Mouse (Mus musculus) ES-E14 (cell line): ENCODE results near the gene Lias. TPM values are rescaled to one million over a fixed set of nuclear protein-coding genes. Genes with fewer than 3 reads are reported as not detected.

Experiments used
- DNase-seq: peaks from one replicate; pipeline ENCODE4 v3.0.0-alpha.2; 2013; ENCODE audit warnings: low read depth, low spot score
- H3K27ac ChIP-seq: 2 replicates; pipeline ENCODE4 v1.5.1; 2012; ENCODE audit warnings: low read depth, mild to moderate bottlenecking, low read length, moderate library complexity, mixed read lengths; ENCODE audit not compliant: poor library complexity, insufficient read depth, severe bottlenecking
- H3K36me3 ChIP-seq: 2 replicates; pipeline ENCODE4 v1.6.1; 2012; ENCODE audit warnings: mild to moderate bottlenecking, low read length, moderate library complexity, mixed read lengths; ENCODE audit not compliant: control insufficient read depth, poor library complexity, insufficient read depth, severe bottlenecking
- H3K4me1 ChIP-seq, 2 experiments: fragments of 150-350 bp in 1 of 2; sonication (generic) in 1 of 2; 2 replicates each; pipeline ENCODE4 v1.6.1; 2012; ENCODE audit warnings: low read length in 2 of 2, mild to moderate bottlenecking in 1 of 2, mixed read lengths in 1 of 2; ENCODE audit not compliant: control insufficient read depth in 2 of 2, insufficient read depth in 2 of 2, poor library complexity in 1 of 2
- H3K4me3 ChIP-seq, 2 experiments: fragments of 150-350 bp in 1 of 2; sonication (generic) in 1 of 2; 2 replicates each; pipeline ENCODE4 v1.5.1; 2012; ENCODE audit warnings: low read length in 2 of 2, low read depth in 1 of 2, mild to moderate bottlenecking in 1 of 2, mixed read lengths in 1 of 2; ENCODE audit not compliant: insufficient read depth in 1 of 2, poor library complexity in 1 of 2, severe bottlenecking in 1 of 2
- H3K9ac ChIP-seq: 2 replicates; pipeline ENCODE4 v1.6.1; 2012; ENCODE audit warnings: low read depth, mild to moderate bottlenecking, low read length, mixed read lengths; ENCODE audit not compliant: poor library complexity, insufficient read depth, severe bottlenecking
- H3K9me3 ChIP-seq: fragments of 150-350 bp; sonication (generic); 2 replicates; pipeline ENCODE4 v1.6.1; 2012; ENCODE audit warnings: low read depth, mild to moderate bottlenecking, low read length; ENCODE audit not compliant: control insufficient read depth, insufficient read depth
- CHD2 ChIP-seq: IDR thresholded peaks from 2 replicates; pipeline ENCODE4 v1.6.1; 2014; ENCODE audit warnings: mild to moderate bottlenecking, low read depth, low read length, inconsistent platforms
- HCFC1 ChIP-seq: IDR thresholded peaks from 2 replicates; pipeline ENCODE4 v1.6.1; 2012; ENCODE audit warnings: low read length, inconsistent platforms, borderline replicate concordance; ENCODE audit not compliant: insufficient read depth
- MAFK ChIP-seq: IDR thresholded peaks from 2 replicates; pipeline ENCODE4 v1.6.1; 2014; ENCODE audit warnings: mild to moderate bottlenecking, low read depth, low read length, inconsistent platforms; ENCODE audit not compliant: insufficient read depth
- ZC3H11A ChIP-seq: IDR thresholded peaks from 2 replicates; pipeline ENCODE4 v1.6.1; 2012; ENCODE audit warnings: low read depth, mild to moderate bottlenecking, inconsistent platforms, low read length, borderline replicate concordance
- ZNF384 ChIP-seq: IDR thresholded peaks from 2 replicates; pipeline ENCODE4 v1.6.1; 2012; ENCODE audit warnings: low read depth, low read length, inconsistent platforms
- in situ Hi-C, 2 experiments: fragments of 600-800 bp; cut with MboI; formaldehyde crosslinking; loops; one replicate each; pipeline ENCODE4 v1.15.1; 2025; ENCODE audit warnings: low sequenced_read_pairs in 2 of 2, inconsistent platforms in 1 of 2; ENCODE audit not compliant: unreplicated experiment in 2 of 2
- total RNA-seq: library from RNA; depleted of rRNA; stranded (reverse); fragments of 300-350 nt; gene quantifications from 2 replicates; pipeline ENCODE4 v1.2.3, GENCODE M21; 2012

Lias gene
- total RNA-seq, 1 experiment: 52.8 TPM

DNA sequence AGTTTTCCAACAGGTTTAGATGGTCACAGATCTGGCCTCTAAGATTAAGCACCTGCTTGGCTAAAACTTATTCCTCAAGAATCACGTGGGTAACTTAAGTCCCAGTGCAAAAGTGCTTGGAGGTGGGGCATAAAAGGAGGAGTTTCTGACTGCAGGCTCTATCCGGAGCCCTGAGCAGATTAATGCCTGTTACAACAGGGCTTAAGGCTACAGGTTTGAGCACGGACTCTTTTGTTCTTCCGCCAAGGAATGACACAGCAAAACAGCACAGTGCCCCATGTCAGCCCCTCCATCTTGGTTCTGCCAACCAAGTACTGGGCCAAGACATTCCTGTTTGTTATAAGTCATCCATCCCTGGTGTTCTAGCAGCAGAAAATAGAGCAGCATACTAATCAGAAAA, 37.0 kb downstream of the Lias start:
- peak overlapping the region; percentile 58; the same call in 1 of the 2 replicates for H3K27ac ChIP-seq
- TF ChIP-seq ZNF384 (no peak), HCFC1 (no peak), CHD2 (no peak), ZC3H11A (no peak), MAFK (peak; percentile 84)
- in situ Hi-C loops: no loop called here

DNA sequence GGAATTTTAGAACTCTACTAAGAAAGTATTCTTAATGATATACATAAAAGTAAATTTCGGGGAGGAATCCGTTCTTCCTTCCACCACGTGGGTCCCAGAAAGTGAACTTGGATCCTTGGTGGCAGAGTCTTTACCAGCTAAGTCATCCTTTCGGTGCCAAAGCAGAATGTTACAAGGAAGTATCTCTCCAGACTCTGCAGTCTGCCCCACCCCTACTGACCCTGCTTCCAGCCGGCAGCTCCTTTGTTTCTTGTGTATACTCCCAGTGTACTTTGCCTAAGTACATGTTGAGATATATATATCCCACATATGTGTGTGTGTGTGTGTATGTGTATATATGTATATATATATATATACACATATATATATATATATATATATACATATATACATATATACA, 38.1 kb downstream of the Lias start:
- no peaks in the 10 kb centered on the region for H3K9me3 ChIP-seq
- H3K27ac ChIP-seq: no peak overlapping the region
- DNase-seq: no peak
- H3K9ac ChIP-seq: no peak overlapping the region
- H3K4me1 ChIP-seq: peaks cover 0 to 5% of the 10 kb centered on the region in 2 experiments; a peak in 1 of 4 replicates
- in situ Hi-C loops: no loop called here
- no peaks in the 10 kb centered on the region; the same call in 1 of the 2 replicates for H3K36me3 ChIP-seq
- no peak for TF ChIP-seq MAFK
- TF ChIP-seq HCFC1: no peak
- TF ChIP-seq ZNF384: no peak
- no peak for TF ChIP-seq ZC3H11A
- TF ChIP-seq CHD2: no peak
- H3K4me3 ChIP-seq: no peak overlapping the region

More for the DNA sequence above, 37.0 kb downstream of the Lias start:
- no peak for DNase-seq
- no peaks in the 10 kb centered on the region for H3K9me3 ChIP-seq
- H3K4me1 ChIP-seq: peaks cover 0 to 5% of the 10 kb centered on the region in 2 experiments; a peak in 1 of 4 replicates
- H3K4me3 ChIP-seq: 0 out of 4 replicates have a peak overlapping the region, but pooled peaks of 1 of the 2 experiments have one; percentile 3
- peak overlapping the region; percentile 53 for H3K9ac ChIP-seq
- no peaks in the 10 kb centered on the region; the same call in 1 of the 2 replicates for H3K36me3 ChIP-seq

DNA sequence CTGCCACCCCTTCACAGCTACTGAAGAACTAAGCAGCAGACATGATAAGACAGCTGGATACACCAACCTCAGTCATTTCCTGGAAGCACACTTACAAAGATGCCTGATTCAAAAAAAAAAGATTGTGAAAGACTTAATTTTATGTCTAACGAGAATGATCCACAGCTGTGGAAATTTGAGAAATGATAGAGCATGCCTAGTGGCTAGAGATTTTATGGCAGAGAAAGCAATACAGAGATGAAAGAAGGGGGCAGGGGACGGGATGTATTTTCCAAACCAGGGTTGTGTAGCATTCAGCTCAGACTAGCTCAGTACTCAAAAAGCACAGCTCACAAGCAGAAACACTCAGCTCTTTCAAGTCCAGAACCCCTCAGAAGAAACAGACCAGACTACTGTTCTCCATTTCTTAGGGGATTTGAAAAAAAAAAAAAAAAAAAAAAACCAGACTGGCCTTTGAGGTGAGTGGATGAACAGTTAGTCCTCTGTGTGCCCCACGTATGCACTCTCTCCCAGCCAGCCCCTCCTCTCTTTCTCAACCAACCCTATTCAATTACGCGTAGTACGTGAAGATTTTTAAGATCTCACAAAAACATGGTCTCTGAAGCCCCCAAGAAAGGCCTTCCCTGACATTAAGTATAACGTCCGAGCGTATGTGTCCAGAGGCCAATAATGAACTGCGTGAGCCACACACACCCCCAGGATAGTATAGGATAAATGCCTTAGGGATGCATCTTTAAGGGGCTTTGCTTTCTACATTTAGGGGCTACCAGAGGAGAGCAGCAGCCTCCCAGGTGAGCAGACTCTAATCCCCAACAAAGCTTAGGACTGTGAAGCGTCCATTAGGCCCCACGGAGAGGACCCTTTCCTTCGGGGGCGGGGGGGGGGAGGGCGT, 43.4 kb downstream of the Lias start:
- Histone ChIP-seq H3K4me1 (peaks cover 0 to 3% of the 10 kb centered on the region in 2 experiments; a peak in 1 of 4 replicates), H3K9ac (peak overlapping the region; percentile 69), H3K27ac (no peak overlapping the region), H3K9me3 (no peaks in the 10 kb centered on the region), H3K36me3 (no peaks in the 10 kb centered on the region), H3K4me3 (peak overlapping the region; percentile 73 to 81)
- DNase-seq: no peak
- peak; percentile 54; the same call in 1 of the 2 replicates for TF ChIP-seq ZNF384
- TF ChIP-seq MAFK: no peak
- in situ Hi-C loops: no loop called here

DNA sequence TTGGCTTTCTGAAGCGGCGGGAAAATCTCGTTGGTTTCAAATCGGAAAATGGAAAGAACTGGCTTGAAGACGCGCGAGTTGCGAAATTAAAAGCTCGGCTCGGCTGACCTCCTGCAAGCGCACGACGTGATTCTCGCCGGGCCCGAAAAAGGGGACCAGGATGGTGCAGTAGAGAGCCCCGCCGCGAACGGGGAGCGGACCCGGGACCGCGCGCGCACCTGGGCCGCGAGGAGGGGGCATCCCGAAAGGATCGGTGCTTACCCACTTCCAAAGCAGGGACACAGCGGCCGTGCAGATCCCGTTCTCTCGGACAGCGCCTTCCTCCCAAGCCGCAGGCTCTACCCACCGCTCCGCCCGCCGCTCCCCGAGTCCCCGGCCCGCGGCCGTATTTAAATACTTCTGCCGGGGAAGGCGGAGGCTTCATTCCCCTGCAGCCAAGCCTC, 44.1 kb downstream of the Lias start:
- TF ChIP-seq ZNF384: no peak
- TF ChIP-seq MAFK: no peak
- TF ChIP-seq ZC3H11A: no peak
- no peak for TF ChIP-seq HCFC1
- no peak for TF ChIP-seq CHD2
- no peak for DNase-seq
- H3K9ac ChIP-seq: peak overlapping the region; percentile 69
- peaks cover 0 to 3% of the 10 kb centered on the region in 2 experiments; a peak in 1 of 4 replicates for H3K4me1 ChIP-seq
- no peaks in the 10 kb centered on the region for H3K36me3 ChIP-seq
- in situ Hi-C loops: no loop called here
- no peak overlapping the region for H3K27ac ChIP-seq
- no peaks in the 10 kb centered on the region for H3K9me3 ChIP-seq
- H3K4me3 ChIP-seq: peak overlapping the region; percentile 73 to 81
